Mouse (Mus musculus) cerebellum, adult 9-10 months (tissue): ENCODE results near the gene Igsf3.

ENCODE experiments used
- DNase-seq: peaks from one replicate; pipeline ENCODE4 v3.0.0; 2022

Igsf3 gene

DNA sequence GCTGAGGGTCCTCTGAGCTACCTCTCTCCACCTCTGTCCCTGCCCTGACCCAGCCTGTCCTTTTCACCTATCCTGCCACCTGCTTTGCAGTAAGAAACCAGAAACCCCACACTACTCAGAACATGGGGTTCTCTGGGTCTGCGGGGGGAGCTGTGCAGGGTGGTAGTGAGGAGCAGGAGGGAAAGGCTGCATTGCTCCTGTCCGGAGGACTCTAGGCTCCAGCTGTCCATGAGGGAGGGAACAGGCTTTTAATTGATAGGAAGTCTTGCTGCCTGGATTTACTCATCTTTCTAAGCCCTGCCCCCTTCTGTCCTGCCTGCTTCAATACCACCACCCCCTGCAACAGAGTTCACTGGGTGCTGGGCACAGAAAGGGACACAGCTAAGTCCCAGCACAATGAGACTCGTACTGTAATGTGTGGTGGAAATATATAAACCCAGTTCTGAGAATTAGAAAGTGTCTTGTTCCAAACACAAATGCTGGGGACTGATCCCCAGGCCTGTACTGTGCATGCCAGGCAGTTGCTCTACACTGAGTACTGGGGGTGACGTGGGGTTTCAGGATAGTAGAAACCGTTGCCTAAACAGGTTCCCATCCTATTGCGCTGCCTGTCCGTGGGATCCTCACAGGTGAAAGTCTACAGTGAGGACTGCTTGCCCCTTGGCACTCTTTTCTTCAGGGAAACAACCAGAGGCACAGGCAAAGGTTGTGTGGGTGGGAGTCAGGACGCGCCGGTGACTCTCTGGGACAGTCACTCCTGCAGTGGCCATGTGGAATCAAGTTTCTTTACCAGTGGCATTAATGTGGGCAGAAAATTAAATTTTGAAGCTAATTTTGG is 133.0 kb downstream of the Igsf3 start:
- no peak for DNase-seq

- DNase-seq: no peak
Measured at GRCm38 (mm10) chr3:101510632-101511031, 133.7 kb downstream of the Igsf3 start.
